Mouse (Mus musculus) stomach, embryonic 14.5 days (tissue): Measurements from ENCODE around the gene Ankrd6. TPM values are rescaled to one million over a fixed set of nuclear protein-coding genes. Genes with fewer than 3 reads are reported as not detected.

Source experiments
- ATAC-seq: fragments of 200-750 bp; cut with Nextera tagmentation; 2 replicates; pipeline ENCODE4 v1.8.0; 2017; ENCODE audit warnings: low read depth, moderate TSS enrichment; ENCODE audit not compliant: insufficient number of reproducible peaks, insufficient read depth, low FRiP score
- H3K27ac ChIP-seq: fragments of 300-500 bp; sonication (generic); 2 replicates; pipeline ENCODE4 v1.5.1; 2014; ENCODE audit warnings: mild to moderate bottlenecking, low read length, moderate library complexity, mixed read lengths
- H3K27me3 ChIP-seq: fragments of 300-500 bp; sonication (generic); 2 replicates; pipeline ENCODE4 v1.6.1; 2014; ENCODE audit warnings: low read length, control low read depth, mixed read lengths; ENCODE audit not compliant: control insufficient read depth, insufficient read depth
- H3K36me3 ChIP-seq: fragments of 300-500 bp; sonication (generic); 2 replicates; pipeline ENCODE4 v1.6.1; 2014; ENCODE audit warnings: mild to moderate bottlenecking, control low read depth, low read length, moderate library complexity, mixed read lengths; ENCODE audit not compliant: control insufficient read depth, insufficient read depth
- H3K4me1 ChIP-seq: fragments of 300-500 bp; sonication (generic); 2 replicates; pipeline ENCODE4 v1.6.1; 2014; ENCODE audit warnings: low read length, control low read depth, mixed read lengths; ENCODE audit not compliant: control insufficient read depth, insufficient read depth
- H3K4me2 ChIP-seq: fragments of 300-500 bp; sonication (generic); replicated peaks from 2 replicates; pipeline ENCODE4 v1.6.1; 2014; ENCODE audit warnings: low read depth, low read length, control low read depth
- H3K4me3 ChIP-seq: fragments of 300-500 bp; sonication (generic); 2 replicates; pipeline ENCODE4 v1.5.1; 2014; ENCODE audit warnings: low read depth, low read length, control low read depth
- H3K9ac ChIP-seq: fragments of 300-500 bp; sonication (generic); replicated peaks from 2 replicates; pipeline ENCODE4 v1.6.1; 2014; ENCODE audit warnings: low read depth, mild to moderate bottlenecking, control low read depth, low read length, moderate library complexity, mixed read lengths
- H3K9me3 ChIP-seq: fragments of 300-500 bp; sonication (generic); 2 replicates; pipeline ENCODE4 v1.6.1; 2016; ENCODE audit warnings: low read depth, low read length, control low read depth; ENCODE audit not compliant: control insufficient read depth
- WGBS: fragments of 180-500 bp; shearing (Covaris S2); extraction: QIAGEN DNeasy Blood & Tissue Kit; methylation state at CpG from one replicate; pipeline ENCODE4 v1.1.7; 2014; 5-methylcytosine and 5-hydroxymethylcytosine counted together
- polyA plus RNA-seq: library from polyadenylated mRNA; unstranded; fragments of >200 nt; fragmentation: Nextera tagmentation; extraction: Ambion mirVana; gene quantifications from 2 replicates; pipeline ENCODE4 v1.2.1, GENCODE M21; 2014

Gene Ankrd6
- polyA plus RNA-seq, 1 experiment from 2014 or later = 6.9 TPM

- ATAC-seq = peak; percentile 66; the same call in 1 of the 2 replicates
- Histone ChIP-seq H3K4me2 (no peak overlapping the region), H3K4me1 (no peaks in the 10 kb centered on the region), H3K4me3 (no peak overlapping the region), H3K9ac (no peak overlapping the region), H3K27me3 (no peaks in the 10 kb centered on the region), H3K36me3 (no peaks in the 10 kb centered on the region), H3K27ac (peak overlapping the region; percentile 56; the same call in 1 of the 2 replicates), H3K9me3 (peaks cover 4% of the 10 kb centered on the region; the same call in 1 of the 2 replicates)
- 49% methylated on average over 11 of the region's 11 CpGs for WGBS
Measured at GRCm38 (mm10) chr4:32889246-32889645, 61.4 kb downstream of the Ankrd6 start.

GRCm38 (mm10) chr4:32886479-32886878 lies 64.2 kb downstream of the Ankrd6 start:
- H3K9me3 ChIP-seq = no peaks in the 10 kb centered on the region
- 92% methylated on average over 3 of the region's 3 CpGs for WGBS
- no peaks in the 10 kb centered on the region for H3K36me3 ChIP-seq
- H3K4me3 ChIP-seq = no peak overlapping the region
- no peak overlapping the region for H3K27ac ChIP-seq
- no peaks in the 10 kb centered on the region for H3K27me3 ChIP-seq
- ATAC-seq = no peak
- no peak overlapping the region for H3K9ac ChIP-seq
- H3K4me1 ChIP-seq = no peaks in the 10 kb centered on the region
- H3K4me2 ChIP-seq = no peak overlapping the region

GRCm38 (mm10) chr4:32884599-32884998 lies 66.0 kb downstream of the Ankrd6 start:
- Histone ChIP-seq H3K36me3 (no peaks in the 10 kb centered on the region), H3K27ac (no peak overlapping the region), H3K4me1 (no peaks in the 10 kb centered on the region), H3K27me3 (no peaks in the 10 kb centered on the region), H3K4me3 (no peak overlapping the region), H3K4me2 (no peak overlapping the region), H3K9ac (no peak overlapping the region), H3K9me3 (no peaks in the 10 kb centered on the region)
- ATAC-seq = no peak
- 62% methylated on average over 9 of the region's 9 CpGs for WGBS

GRCm38 (mm10) chr4:32881001-32881400 lies 69.6 kb downstream of the Ankrd6 start:
- no peak overlapping the region for H3K4me3 ChIP-seq
- ATAC-seq = no peak
- H3K9me3 ChIP-seq = no peaks in the 10 kb centered on the region
- no peaks in the 10 kb centered on the region for H3K36me3 ChIP-seq
- H3K9ac ChIP-seq = no peak overlapping the region
- no peaks in the 10 kb centered on the region for H3K4me1 ChIP-seq
- no peaks in the 10 kb centered on the region for H3K27me3 ChIP-seq
- WGBS = 51% methylated on average over 4 of the region's 4 CpGs
- H3K27ac ChIP-seq = no peak overlapping the region
- no peak overlapping the region for H3K4me2 ChIP-seq

- Histone ChIP-seq H3K9me3 (no peaks in the 10 kb centered on the region), H3K36me3 (no peaks in the 10 kb centered on the region), H3K4me3 (no peak overlapping the region), H3K4me1 (no peaks in the 10 kb centered on the region), H3K27ac (no peak overlapping the region), H3K9ac (no peak overlapping the region), H3K4me2 (no peak overlapping the region), H3K27me3 (no peaks in the 10 kb centered on the region)
- 87% methylated on average over 4 of the region's 4 CpGs for WGBS
- ATAC-seq = no peak
Measured at GRCm38 (mm10) chr4:32874669-32875068, 76.0 kb downstream of the Ankrd6 start.

GRCm38 (mm10) chr4:32872189-32872749 lies 78.4 kb downstream of the Ankrd6 start:
- Histone ChIP-seq H3K9ac (no peak overlapping the region), H3K4me1 (no peaks in the 10 kb centered on the region), H3K9me3 (no peaks in the 10 kb centered on the region), H3K4me3 (no peak overlapping the region), H3K27ac (no peak overlapping the region), H3K27me3 (no peaks in the 10 kb centered on the region), H3K4me2 (no peak overlapping the region), H3K36me3 (no peaks in the 10 kb centered on the region)
- no peak for ATAC-seq
- WGBS = 82% methylated on average over 8 of the region's 8 CpGs

GRCm38 (mm10) chr4:32869370-32869769 lies 81.3 kb downstream of the Ankrd6 start:
- H3K4me2 ChIP-seq = no peak overlapping the region
- no peaks in the 10 kb centered on the region for H3K4me1 ChIP-seq
- ATAC-seq = no peak
- no peaks in the 10 kb centered on the region for H3K27me3 ChIP-seq
- WGBS = 48% methylated on average over 9 of the region's 9 CpGs
- H3K9me3 ChIP-seq = no peaks in the 10 kb centered on the region
- no peak overlapping the region for H3K9ac ChIP-seq
- H3K4me3 ChIP-seq = no peak overlapping the region
- H3K27ac ChIP-seq = no peak overlapping the region
- no peaks in the 10 kb centered on the region for H3K36me3 ChIP-seq

GRCm38 (mm10) chr4:32868858-32869257 lies 81.8 kb downstream of the Ankrd6 start:
- no peaks in the 10 kb centered on the region for H3K9me3 ChIP-seq
- no peak overlapping the region for H3K27ac ChIP-seq
- no peak overlapping the region for H3K9ac ChIP-seq
- ATAC-seq = no peak
- no peaks in the 10 kb centered on the region for H3K4me1 ChIP-seq
- H3K36me3 ChIP-seq = no peaks in the 10 kb centered on the region
- 31% methylated on average over 8 of the region's 8 CpGs for WGBS
- no peaks in the 10 kb centered on the region for H3K27me3 ChIP-seq
- H3K4me3 ChIP-seq = no peak overlapping the region
- H3K4me2 ChIP-seq = no peak overlapping the region

GRCm38 (mm10) chr4:32868437-32868836 lies 82.2 kb downstream of the Ankrd6 start:
- no peaks in the 10 kb centered on the region for H3K4me1 ChIP-seq
- 67% methylated on average over 4 of the region's 4 CpGs for WGBS
- no peak overlapping the region for H3K4me3 ChIP-seq
- H3K9ac ChIP-seq = no peak overlapping the region
- no peak for ATAC-seq
- no peak overlapping the region for H3K4me2 ChIP-seq
- no peaks in the 10 kb centered on the region for H3K36me3 ChIP-seq
- no peak overlapping the region for H3K27ac ChIP-seq
- H3K9me3 ChIP-seq = no peaks in the 10 kb centered on the region
- no peaks in the 10 kb centered on the region for H3K27me3 ChIP-seq
